In the genomic region with DNA sequence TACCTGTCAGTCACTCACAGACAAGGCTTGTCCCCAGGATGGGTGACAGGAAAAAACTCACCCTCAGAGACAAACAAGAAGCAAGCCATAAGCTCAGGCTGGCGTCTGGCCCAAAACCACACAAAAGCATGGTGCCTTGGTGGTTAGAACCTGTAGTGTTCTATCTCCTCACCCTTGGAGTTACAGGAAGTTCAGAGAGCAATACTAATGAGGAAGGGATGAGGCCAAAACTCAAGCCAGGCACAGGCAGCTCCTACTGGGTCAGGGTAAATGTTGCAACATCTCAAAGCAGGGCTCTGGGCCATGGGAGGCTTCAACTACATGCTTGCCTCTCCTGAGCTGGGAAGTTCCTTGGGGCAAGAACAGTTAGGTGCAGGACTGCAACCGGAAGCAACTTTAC, we compare ENCODE assay signal across 15 mouse cellular contexts. TPM values are rescaled to one million over a fixed set of nuclear protein-coding genes. Genes with fewer than 3 reads are reported as not detected.
DNase-seq lines count a peak whose midpoint lies in the region; ATAC-seq and TF ChIP-seq lines count a peak whose summit lies in the region.
"Had no signal": no experiment of that assay in that cellular context is flagged by ENCODE, and none has a peak within 500 bp of the region (broad histone marks: within the 10 kb centered on the region; RNA-seq: fewer than 3 reads in every experiment).

No protein-coding gene starts in this region.

- no peaks in the 10 kb centered on the region for H3K27me3 ChIP-seq in heart, embryonic 10.5 days (ENCODE audit: insufficient read depth, poor library complexity, severe bottlenecking)
- no peaks in the 10 kb centered on the region for H3K27me3 ChIP-seq in lung, postnatal 0 days (replicated peaks; ENCODE audit: insufficient read depth, low read length)
- H3K27me3 ChIP-seq in forebrain, embryonic 12.5 days = no peaks in the 10 kb centered on the region
- H3K27me3 ChIP-seq: CH12.LX; embryonic facial prominence, embryonic 12.5 days; neural tube, embryonic 12.5 days had no signal

- H3K4me3 ChIP-seq in heart, embryonic 10.5 days = no peak overlapping the region
- no peak overlapping the region for H3K4me3 ChIP-seq in lung, postnatal 0 days (ENCODE audit: low read depth, low read length)
- H3K4me3 ChIP-seq in forebrain, embryonic 12.5 days (replicated peaks) = no peak overlapping the region
- H3K4me3 ChIP-seq: embryonic facial prominence, embryonic 12.5 days; neural tube, embryonic 12.5 days had no signal

- H3K36me3 ChIP-seq in heart, embryonic 10.5 days = no peaks in the 10 kb centered on the region
- no peaks in the 10 kb centered on the region for H3K36me3 ChIP-seq in lung, postnatal 0 days (ENCODE audit: insufficient read depth, low read length)
- no peaks in the 10 kb centered on the region for H3K36me3 ChIP-seq in forebrain, embryonic 12.5 days (replicated peaks)
- H3K36me3 ChIP-seq: embryonic facial prominence, embryonic 12.5 days; neural tube, embryonic 12.5 days had no signal

- DNase-seq in heart, embryonic 10.5 days (ENCODE audit: low spot score) = no peak
- DNase-seq in heart, adult 8-10 months (ENCODE audit: low spot score) = no peak
- DNase-seq in 416B (ENCODE audit: low read depth) (peak; percentile 97), adipocyte (ENCODE audit: low spot score) (peak; percentile 78)
- peak; percentile 46 for DNase-seq in lung, postnatal 0 days (ENCODE audit: low spot score)
- DNase-seq in left cerebral cortex, postnatal 10 days (ENCODE audit: extremely low spot score in 1 of 2, low spot score in 2 of 2) = no peak
- DNase-seq: cerebellum, adult 2 months; forebrain, postnatal 0 days; heart, postnatal 14 days; kidney, postnatal 14 days; right cerebral cortex, postnatal 4 days had no signal

- peak; percentile 57 for ATAC-seq in lung, postnatal 0 days
- no peak for ATAC-seq in forebrain, embryonic 12.5 days (ENCODE audit: low FRiP score)
- ATAC-seq: forebrain, postnatal 0 days had no signal

- peak overlapping the region; percentile 17 for H3K27ac ChIP-seq in heart, embryonic 10.5 days
- H3K27ac ChIP-seq in lung, postnatal 0 days (ENCODE audit: low read length) = no peak overlapping the region
- H3K27ac ChIP-seq in forebrain, embryonic 12.5 days = no peak overlapping the region
- H3K27ac ChIP-seq: embryonic facial prominence, embryonic 12.5 days; neural tube, embryonic 12.5 days had no signal

- TF ChIP-seq CTCF in lung, postnatal 0 days (IDR thresholded peaks at IDR 0.05) = no peak

- no peak overlapping the region for H3K4me2 ChIP-seq in lung, postnatal 0 days (replicated peaks; ENCODE audit: low read depth, low read length)
- H3K4me2 ChIP-seq in forebrain, embryonic 12.5 days = no peak overlapping the region
- H3K4me2 ChIP-seq: embryonic facial prominence, embryonic 12.5 days; neural tube, embryonic 12.5 days had no signal

- H3K9me3 ChIP-seq in heart, embryonic 10.5 days = no peaks in the 10 kb centered on the region
- H3K9me3 ChIP-seq in lung, postnatal 0 days (ENCODE audit: low read length) = no peaks in the 10 kb centered on the region
- no peaks in the 10 kb centered on the region for H3K9me3 ChIP-seq in forebrain, embryonic 12.5 days
- H3K9me3 ChIP-seq: embryonic facial prominence, embryonic 12.5 days; neural tube, embryonic 12.5 days had no signal

- intact Hi-C loops in left cerebral cortex, postnatal 10 days (cut with DNase I) = no loop called here

- WGBS in heart, embryonic 10.5 days = 68% methylated on average over 2 of the region's 2 CpGs
- 64% methylated on average over 2 of the region's 2 CpGs for WGBS in lung, postnatal 0 days
- WGBS in forebrain, embryonic 12.5 days = 87% methylated on average over 2 of the region's 2 CpGs

- H3K4me1 ChIP-seq in heart, embryonic 10.5 days = peaks cover 51% of the 10 kb centered on the region
- peaks cover 6% of the 10 kb centered on the region; the same call in 1 of the 2 replicates for H3K4me1 ChIP-seq in lung, postnatal 0 days (ENCODE audit: insufficient read depth, low read depth, low read length)
- H3K4me1 ChIP-seq in forebrain, embryonic 12.5 days = no peaks in the 10 kb centered on the region
- H3K4me1 ChIP-seq: embryonic facial prominence, embryonic 12.5 days; neural tube, embryonic 12.5 days had no signal

- TF ChIP-seq EP300 in lung, postnatal 0 days (IDR thresholded peaks at IDR 0.05) = no peak

- H3K9ac ChIP-seq in lung, postnatal 0 days (replicated peaks; ENCODE audit: low read depth) = no peak overlapping the region
- H3K9ac ChIP-seq in forebrain, embryonic 12.5 days = no peak overlapping the region
- H3K9ac ChIP-seq: embryonic facial prominence, embryonic 12.5 days; forebrain, postnatal 0 days; neural tube, embryonic 12.5 days had no signal

RNA-seq across cellular contexts. Expression of a gene that starts 54.4 kb away (rescaled TPM):
- 25.1 and 25.2 TPM in 2 replicates for polyA plus RNA-seq in heart, embryonic 10.5 days (2016; fragmentation: Nextera tagmentation; extraction: Ambion mirVana)
- 10 to 100 TPM; 22.5 to 27.8 (median 25.2) TPM for total RNA-seq in heart, adult 8-10 months (2022)
- 8.0 and 9.9 TPM in 2 replicates for polyA plus RNA-seq in lung, postnatal 0 days (2015; fragmentation: Nextera tagmentation; extraction: Ambion mirVana)
- 10 to 100 TPM; 79.2 to 91.1 TPM for total RNA-seq in left cerebral cortex, postnatal 10 days (2021)
- 23.5 and 25.5 TPM in 2 replicates for polyA plus RNA-seq in forebrain, embryonic 12.5 days (2016; fragmentation: Nextera tagmentation; extraction: Ambion mirVana)
- total RNA-seq: CH12.LX had no signal

Comparison
In these comparisons a context has a peak if more than half of its experiments do, and no peak if none do; other contexts are left out.
1. DNase-seq: peak in 416B (single experiment), adipocyte (single experiment) and lung, postnatal 0 days (single experiment); none in heart, embryonic 10.5 days (single experiment), heart, adult 8-10 months (single experiment) and left cerebral cortex, postnatal 10 days (0 of 2).